Mouse (Mus musculus) adrenal gland, adult 18-20 months (tissue): ENCODE data around the gene Nr0b2. TPM values are rescaled to one million over a fixed set of nuclear protein-coding genes. Genes with fewer than 3 reads are reported as not detected.

Source experiments
- DNase-seq, 2 experiments: peaks; one replicate each; pipeline ENCODE4 v3.0.0; 2021 to 2022; ENCODE audit warnings: low spot score in 2 of 2
- total RNA-seq, 2 experiments: library from RNA; stranded (reverse); gene quantifications; 1 replicate in 1 of 2; 2 replicates in 1 of 2; pipeline ENCODE4 v1.2.3; 2021

Gene Nr0b2
- total RNA-seq, 2 experiments from 2014 or later = 48.6 to 60.7 TPM

- DNase-seq = no peak
These were observed 4.0 kb downstream of the Nr0b2 start for GRCm38 (mm10) chr4:133557041-133557717.

DNA sequence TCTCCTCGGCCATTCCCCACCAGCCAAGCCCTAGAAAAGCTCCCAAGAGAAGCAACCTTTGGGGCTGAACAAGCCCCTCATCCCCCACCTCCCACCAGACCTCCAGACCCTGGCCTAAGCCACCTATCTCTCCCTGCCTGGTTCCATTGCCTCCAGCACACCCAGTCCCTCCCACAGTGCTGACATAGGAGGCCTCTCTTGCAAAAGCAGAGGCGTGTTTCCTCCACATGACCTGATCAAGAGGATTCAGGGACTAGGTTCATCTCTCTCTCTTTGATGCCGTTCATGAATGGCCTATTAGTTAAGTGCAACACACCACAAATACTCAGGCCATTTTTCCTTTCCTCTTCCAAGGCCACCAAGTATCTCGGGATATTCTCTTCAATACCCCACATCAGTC is 6.7 kb downstream of the Nr0b2 start:
- DNase-seq = no peak

GRCm38 (mm10) chr4:133561622-133562021 is 8.4 kb downstream of the Nr0b2 start:
- no peak for DNase-seq

GRCm38 (mm10) chr4:133563123-133563571 is 10.0 kb downstream of the Nr0b2 start:
- DNase-seq = peak; percentile 62 to 76

- DNase-seq = no peak
These were observed 14.1 kb downstream of the Nr0b2 start for GRCm38 (mm10) chr4:133567251-133567650.

- no peak for DNase-seq
These were observed 16.3 kb downstream of the Nr0b2 start for GRCm38 (mm10) chr4:133569291-133570065.

DNA sequence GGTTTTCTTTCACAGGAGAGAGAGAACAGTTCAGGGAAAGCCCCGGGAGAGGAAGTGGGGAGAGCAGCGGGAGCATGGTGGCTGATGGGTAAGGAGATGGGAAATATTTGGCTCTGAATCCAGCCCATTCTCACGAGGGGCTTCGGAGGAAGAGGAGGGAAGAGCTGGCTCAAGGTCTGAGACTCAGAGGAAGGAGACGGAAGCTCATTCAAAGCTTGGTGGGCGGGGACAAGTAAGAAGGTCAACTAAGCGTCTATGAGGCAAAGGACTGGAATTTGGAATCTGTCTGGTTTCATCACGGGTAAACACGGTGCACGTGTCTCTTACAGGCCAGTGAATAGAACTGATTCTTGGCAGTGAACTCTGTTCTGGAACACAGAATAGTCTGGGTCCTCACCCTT is 16.9 kb downstream of the Nr0b2 start:
- peak in 1 of 2 experiments; percentile 50 for DNase-seq

GRCm38 (mm10) chr4:133574070-133574842 is 21.1 kb downstream of the Nr0b2 start, which contains the start of gene Gpatch3:
Gpatch3 (plus strand) TSS chr4:133574745.
- DNase-seq = peak; percentile 89 to 90

- DNase-seq = no peak
These were observed 21.6 kb downstream of the Nr0b2 start for GRCm38 (mm10) chr4:133574843-133575202.

DNA sequence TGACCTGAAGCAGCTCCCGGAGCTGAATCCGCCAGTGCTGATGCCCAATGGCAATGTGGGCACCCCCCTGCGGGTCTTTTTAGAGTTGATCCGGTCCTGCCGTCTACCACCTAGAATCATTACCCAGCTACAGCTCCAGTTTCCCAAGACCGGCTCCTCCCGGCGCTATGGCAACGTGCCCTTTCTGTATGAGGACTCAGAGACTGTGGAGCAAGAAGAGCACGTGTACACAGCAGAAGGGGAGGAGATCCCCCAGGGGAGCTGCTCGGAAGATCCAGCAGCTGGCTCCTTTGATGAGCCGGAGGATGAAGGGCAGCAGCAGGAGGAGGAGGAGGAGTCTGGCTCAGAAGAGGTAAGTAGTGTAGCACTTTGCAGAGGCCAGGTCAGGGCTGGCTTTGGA is 24.8 kb downstream of the Nr0b2 start:
- no peak for DNase-seq

DNA sequence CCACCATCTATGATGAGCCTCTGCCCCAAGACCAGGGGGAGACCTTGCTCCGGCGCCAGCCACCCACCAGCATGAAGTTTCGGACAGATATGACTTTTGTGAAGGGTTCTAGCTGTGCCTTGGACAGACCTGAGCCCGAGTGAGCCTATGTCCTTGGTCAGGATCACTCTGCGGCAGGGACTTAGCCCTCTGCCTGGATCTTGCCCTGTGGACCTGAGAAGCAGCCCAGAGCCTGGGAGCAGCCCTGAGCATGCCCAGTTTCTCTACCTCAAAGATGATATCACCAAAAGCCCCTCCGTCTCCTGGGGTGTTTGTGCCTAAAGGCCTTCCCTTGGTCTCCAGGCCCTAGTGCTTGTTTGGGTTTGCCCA is 30.5 kb downstream of the Nr0b2 start:
- no peak for DNase-seq

- DNase-seq = peak; percentile 66 to 75
These were observed 31.1 kb downstream of the Nr0b2 start, which contains the start of gene Gpn2 for GRCm38 (mm10) chr4:133584059-133584951. Gpn2 (plus strand) TSS chr4:133584362.

DNA sequence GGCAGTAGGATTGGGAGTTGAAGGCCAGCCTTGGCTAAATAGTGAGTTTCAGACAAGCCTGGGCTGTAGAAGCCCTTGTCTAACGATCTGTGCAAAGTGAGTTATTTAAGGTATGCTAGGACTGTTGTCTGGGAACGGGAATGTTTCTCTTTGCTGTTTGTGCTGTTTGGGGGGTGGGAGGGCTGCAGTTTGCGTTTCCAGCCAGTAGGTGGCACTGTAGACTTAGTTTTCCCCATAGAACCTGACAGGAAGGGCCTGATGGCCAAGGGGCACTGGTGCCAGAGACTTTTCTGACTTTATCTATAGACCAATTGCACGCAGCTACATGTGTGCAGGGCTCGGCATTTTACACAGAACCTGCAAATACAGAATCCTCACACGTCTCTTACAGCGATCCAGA is 39.4 kb downstream of the Nr0b2 start:
- peak; percentile 73 to 75 for DNase-seq

GRCm38 (mm10) chr4:133595538-133595937 is 42.4 kb downstream of the Nr0b2 start:
- no peak for DNase-seq

DNA sequence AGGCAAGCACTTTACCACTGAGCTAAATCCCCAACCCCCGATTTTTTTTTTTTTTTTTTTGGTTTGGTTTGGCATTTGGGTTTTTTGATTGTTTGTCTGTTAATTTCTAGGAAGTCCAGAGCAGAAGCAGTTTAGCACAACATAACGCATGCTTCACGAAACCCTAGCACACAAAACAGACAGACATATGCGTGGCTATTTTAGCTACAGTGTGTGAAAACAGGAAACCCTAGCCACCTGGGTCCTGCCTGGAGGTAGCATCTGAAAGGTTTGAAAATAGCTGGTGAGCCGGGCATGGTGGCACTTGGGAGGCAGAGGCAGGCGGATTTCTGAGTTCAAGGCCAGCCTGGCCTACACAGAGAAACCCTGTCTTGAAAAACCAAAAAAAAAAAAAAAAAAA is 42.9 kb downstream of the Nr0b2 start:
- no peak for DNase-seq

DNA sequence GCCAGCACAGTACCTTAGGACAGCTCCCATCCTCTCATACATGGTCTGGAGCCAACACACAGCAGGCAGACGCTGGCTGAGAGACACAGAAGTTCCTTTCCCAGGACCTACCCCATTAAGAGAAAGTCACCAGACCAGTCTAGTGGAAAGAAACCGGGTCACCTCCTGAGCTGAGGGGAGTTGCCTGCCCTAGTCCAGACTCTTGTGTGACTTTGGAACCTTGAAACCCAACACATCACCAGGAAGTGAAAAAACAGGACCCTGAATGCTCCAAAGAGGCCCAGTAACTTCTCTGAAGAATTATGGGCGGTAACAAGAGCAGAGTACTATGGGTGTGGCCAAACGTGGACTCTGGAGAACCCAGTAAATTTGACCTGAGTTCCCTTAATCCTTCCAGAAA is 45.4 kb downstream of the Nr0b2 start:
- no peak for DNase-seq

DNA sequence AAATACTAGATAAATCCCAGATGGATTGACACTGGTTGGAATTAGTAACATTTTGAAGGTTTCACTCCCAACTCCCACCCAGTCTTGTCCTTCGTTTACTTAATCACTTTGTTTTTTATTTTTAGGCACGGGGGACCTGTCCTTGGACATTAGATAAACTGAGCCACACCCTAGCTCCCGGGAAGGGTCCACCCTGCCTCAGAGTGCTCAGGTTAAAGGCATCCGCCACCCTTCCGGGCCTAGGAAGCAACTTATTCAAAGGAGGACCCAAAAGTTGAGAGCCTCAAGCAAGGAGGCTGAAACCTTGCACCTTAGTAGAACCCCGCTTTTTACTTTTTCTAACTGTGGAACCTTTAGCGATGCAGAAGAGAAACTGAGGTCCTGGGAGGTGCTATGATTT is 45.9 kb downstream of the Nr0b2 start:
- DNase-seq = no peak

- peak; percentile 85 to 88 for DNase-seq
These were observed 46.4 kb downstream of the Nr0b2 start for GRCm38 (mm10) chr4:133599571-133600073.

DNA sequence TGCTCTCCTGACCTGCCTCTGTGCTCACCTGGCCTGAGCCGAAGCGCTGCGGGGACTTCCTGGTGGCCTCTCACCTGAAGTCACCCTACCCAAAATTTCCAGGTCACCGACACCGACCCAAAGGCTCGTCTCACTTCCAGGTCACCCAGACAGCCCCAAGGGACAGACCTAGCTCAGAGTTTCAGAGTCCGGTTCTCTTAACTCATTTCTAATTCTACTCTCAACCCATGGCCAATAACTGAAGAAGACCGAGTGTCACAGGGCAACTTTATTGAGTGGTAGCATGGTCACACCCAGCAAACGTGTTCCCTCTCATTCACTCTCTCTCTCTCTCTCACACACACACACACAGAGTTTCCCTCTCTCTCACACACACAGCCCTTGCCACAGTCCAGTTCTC is 47.1 kb downstream of the Nr0b2 start:
- no peak for DNase-seq

- DNase-seq = peak; percentile 31 to 50
These were observed 48.6 kb downstream of the Nr0b2 start, which contains the start of gene Sfn for GRCm38 (mm10) chr4:133601721-133602218. Sfn (minus strand) TSS chr4:133602168.
